17 mouse cellular contexts compared by ENCODE assay signal in the genomic region with DNA sequence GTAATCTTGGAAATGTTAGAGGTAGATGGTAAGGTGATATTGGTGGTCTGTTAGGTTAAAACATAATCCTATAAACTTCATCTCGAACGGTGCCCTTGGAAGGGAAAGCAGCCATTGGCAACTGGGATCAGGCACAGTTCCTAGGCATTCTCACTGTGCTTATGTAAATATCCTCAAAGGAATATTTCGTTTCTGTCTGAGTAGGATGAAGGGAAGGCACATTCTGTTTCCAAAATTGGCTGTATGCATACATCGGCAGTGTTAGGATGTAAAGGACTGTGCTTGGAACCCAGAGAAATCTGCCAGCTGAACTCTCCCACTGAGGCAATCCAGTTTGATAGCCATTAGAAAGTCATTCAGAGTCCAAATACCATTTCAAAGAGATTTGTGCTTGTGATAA.
"Had no signal": no experiment of that assay in that cellular context is flagged by ENCODE, and none has a peak within 500 bp of the region (broad histone marks: within the 10 kb centered on the region; RNA-seq: fewer than 3 reads in every experiment).

No protein-coding gene starts in this region.

- ATAC-seq: hindbrain, embryonic 16.5 days; inflammation-experienced regulatory T-cells, adult 6 months; intestine, embryonic 15.5 days; intestine, postnatal 0 days; liver, embryonic 12.5 days had no signal

- DNase-seq: gastrocnemius, postnatal 14 days; gastrocnemius, postnatal 36 days; heart, adult 18-20 months; heart, postnatal 10 days; heart, postnatal 4 days; kidney, adult 18-20 months; kidney, adult 8-10 months; kidney, postnatal 10 days; kidney, postnatal 25 days; layer of hippocampus, adult 9-11 months; layer of hippocampus, postnatal 36 days; left cerebral cortex, postnatal 4 days had no signal
